Mouse (Mus musculus): ENCODE results near the gene Rab28.

The Rab28 gene

DNA sequence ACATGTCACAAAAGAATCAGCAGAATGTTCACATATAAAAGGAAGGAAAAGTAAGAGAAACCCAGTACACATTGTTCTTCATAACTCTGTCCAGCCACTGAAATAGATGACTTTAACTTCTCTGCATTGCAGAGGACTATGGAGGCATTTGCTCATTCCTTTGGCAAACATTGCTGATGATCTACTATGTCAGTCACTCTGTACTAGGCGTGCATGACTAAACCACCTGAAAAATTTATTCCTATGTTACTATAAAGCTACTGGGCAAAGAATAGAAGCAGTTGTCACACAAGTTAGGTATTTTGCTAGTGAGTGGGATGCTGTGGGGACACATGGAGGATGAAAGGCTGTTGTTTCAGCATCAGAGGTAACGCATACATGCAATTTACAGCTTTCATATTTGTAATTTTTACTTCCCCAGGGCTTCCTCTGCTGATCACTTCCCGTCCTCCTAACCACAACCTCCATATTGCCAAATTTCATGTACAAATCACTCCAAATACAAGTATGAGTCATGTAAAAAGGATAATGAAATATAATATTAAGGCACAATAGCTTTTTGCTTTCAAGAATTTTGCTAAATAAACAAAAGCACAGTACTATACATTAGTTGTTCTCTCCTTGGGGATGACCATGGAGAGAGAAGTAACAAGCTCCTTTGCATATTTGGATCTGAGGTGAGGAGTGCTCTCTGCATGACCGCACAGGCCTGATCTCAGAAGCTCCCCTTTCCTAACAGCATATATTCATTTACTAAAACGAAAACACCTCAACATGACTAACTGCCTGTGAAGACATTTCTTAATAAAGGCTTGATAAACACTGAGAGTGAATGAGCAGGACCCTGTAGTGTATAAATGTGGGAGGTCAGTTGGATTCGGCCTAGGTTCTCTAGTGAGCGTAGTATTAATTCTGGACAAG is 80.5 kb downstream of the Rab28 start:
- no peak for DNase-seq (ENCODE audit: low spot score)

DNA sequence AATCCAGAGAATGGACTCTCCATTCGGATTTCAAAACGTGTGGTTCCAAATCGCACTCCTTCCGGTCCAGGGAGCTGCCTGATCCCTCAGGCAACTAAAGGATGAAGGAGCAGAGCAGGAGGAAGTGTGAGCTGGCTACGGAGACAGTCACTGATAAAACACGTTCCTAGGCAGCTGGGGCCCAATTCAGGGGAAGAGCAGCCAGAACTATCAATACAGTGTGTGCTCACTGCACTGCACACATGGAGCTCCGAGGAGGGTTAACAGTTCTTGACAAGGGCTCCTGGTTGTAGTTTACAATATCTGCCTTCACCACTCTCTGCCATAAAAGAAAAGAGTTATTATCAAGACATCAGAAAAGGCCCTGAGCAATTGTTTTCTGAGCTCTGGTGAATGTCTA is 82.4 kb downstream of the Rab28 start:
- DNase-seq (ENCODE audit: low spot score), result no peak

DNA sequence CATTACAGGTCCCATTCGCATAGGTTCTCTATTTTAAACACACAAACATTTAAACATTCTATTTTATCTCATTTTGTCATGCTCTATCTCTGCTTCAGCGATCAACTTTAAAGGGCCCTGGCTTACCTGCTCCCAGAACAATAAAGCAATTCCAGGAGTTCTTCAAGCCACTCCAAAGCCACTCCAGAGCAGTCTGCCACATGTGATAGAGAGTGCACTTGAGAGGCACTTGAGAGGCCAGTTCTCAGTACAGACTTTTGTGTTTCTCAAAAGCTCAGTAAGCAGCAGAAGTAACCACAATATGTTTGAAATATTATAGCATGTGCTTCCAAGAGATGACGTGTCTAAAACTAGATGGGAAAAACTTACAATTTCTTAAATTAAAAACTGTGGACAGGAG is 86.2 kb downstream of the Rab28 start:
- no peak for DNase-seq (ENCODE audit: low spot score)

DNA sequence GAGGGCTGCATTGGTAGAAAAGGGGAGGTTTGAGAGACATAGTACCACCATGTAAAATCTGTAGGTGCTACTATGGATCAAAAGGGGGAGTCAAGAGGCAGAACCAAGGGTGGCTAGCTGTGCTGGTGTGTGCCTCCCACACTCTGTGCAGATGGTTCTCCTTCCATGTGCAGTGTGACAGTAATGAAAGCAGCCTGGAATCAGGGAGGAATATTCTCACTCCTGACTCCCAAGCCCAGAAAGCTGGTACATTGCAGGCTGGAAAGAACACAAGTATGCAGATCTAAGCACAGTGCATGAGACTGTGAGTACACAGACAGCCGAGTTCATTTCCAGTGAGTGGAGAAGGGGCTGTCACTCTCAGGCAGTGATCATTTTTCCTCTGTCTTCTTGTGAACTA is 89.0 kb downstream of the Rab28 start:
- DNase-seq (ENCODE audit: low spot score), result no peak

DNA sequence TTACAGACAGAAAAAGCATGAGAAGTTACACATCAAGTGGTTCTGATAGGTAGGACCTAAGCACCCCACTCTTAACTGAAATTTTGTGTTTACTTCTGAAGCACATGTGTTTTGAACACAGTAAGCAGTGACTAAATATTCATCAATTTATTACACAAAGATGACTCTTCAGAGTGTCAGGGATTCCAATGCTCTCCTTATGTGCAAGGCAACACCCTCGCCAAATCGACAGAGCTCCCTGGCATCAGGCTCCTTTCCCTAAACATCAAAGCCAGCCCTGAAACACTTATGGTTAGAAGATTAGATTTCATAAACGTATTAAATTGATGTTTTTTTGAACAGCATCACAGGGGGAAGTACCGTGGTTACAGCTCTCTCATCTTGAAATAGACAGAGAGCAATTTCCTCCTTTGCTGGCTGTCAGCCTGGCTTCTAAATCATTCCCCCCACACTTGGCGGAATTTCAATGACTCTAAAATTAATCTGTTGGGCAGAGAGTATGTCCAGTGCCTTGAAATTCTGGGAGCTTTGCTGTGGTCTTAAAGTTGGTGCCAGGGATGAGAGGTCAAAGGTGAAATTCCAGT is 97.4 kb downstream of the Rab28 start:
- DNase-seq (ENCODE audit: low spot score), result no peak

DNA sequence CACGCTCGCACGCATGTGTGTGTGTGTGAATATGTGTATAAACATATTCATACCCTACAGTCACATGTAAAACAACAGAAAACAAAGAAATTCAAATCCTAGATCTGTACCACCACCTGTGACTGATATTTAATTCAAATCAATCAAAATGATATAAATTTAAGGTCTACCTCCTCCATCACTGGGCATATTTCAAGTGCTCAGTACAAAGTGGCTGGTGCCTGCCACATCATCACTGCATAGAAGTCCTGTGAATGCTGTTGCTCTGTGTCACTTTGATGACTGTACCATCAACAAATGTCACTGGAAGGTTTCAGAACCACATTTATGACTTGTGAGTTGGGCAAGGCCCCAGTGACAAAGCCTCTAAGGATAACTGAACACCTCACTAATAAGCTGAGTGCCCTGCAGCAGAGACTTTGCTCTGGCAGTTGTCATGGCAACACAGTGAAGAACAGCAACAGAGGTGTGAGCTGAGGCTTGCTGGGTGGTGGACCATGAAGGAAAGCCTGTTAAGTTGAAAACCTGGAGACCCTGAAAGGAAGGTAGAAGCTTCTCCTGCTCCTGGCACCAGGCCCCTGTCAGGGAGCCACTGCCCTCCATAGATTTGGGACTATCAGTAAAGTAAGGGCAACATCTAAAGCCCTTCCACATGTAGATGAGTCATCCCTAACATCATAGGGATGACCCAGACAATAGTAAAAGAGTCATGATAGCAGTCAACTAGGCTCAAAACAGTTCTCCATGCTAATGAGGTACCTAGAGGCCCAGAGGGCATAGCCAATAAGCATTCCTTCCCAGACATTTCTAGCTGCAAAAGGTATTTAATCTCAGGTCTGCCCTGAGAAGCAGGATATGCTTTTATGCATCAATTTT is 111.5 kb downstream of the Rab28 start:
- no peak for DNase-seq (ENCODE audit: low spot score)

DNA sequence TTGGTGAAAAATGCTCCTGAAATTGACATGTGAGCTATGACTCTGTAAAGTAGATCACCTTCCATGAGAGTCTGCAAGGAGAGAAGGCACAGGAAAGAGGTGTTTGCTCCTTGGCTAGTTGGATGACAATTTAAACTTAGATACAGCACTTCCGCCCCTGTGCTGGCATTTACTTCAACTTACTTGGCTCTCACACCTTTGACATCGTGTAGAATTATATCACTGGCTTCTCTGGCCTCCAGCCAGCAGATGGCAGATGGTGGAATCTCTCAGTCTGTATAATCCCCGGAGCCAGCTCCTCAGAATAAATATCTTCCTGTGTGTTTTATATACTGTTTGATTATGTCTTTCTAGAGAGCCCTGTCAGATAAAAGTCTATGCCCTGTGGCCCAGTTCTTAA is 112.8 kb downstream of the Rab28 start:
- DNase-seq (ENCODE audit: low spot score), result no peak

DNA sequence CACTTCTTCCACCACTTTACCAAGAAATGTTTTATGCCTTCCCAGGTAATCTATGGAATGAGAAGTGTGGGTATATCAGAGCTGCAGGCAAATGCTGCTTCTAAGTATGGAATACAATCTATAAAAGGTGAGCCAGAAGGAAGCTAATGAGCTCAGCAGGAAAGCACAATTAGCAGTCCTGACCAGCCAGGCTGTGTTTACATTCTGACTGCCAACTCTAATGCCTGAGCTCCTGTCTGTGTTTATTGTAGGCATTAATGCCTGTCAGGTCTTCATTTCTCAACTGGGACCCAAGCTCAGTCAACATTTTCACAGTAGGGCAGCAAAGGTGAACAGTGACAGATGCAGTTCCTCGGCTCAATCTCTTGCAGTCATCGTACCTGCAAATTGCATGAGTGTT is 129.9 kb downstream of the Rab28 start:
- no peak for DNase-seq (ENCODE audit: low spot score)

Data from ovary, adult 18-20 months (tissue).